Mouse (Mus musculus): Measurements from ENCODE around the gene Srrm1.
"Not testable (repeated sequence)": the region's sequence is repeated elsewhere in the genome, so short reads cannot be mapped to it uniquely, and the experiment has no call there.

Gene Srrm1

GRCm38 (mm10) chr4:135370372-135370771 is 17.3 kb upstream of the Srrm1 start:
- no peak for DNase-seq (ENCODE audit: low read depth, low spot score)
- Histone ChIP-seq H3K27me3 (ENCODE audit: control insufficient read depth, insufficient read depth, low read length, poor library complexity, severe bottlenecking) (no peaks in the 10 kb centered on the region), H3K36me3 (ENCODE audit: control insufficient read depth, insufficient read depth, low read length, poor library complexity, severe bottlenecking) (no peaks in the 10 kb centered on the region)

GRCm38 (mm10) chr4:135362828-135363227 is 9.7 kb upstream of the Srrm1 start:
- no peak for DNase-seq (ENCODE audit: low read depth, low spot score)
- Histone ChIP-seq H3K36me3 (ENCODE audit: control insufficient read depth, insufficient read depth, low read length, poor library complexity, severe bottlenecking) (no peaks in the 10 kb centered on the region), H3K27me3 (ENCODE audit: control insufficient read depth, insufficient read depth, low read length, poor library complexity, severe bottlenecking) (no peaks in the 10 kb centered on the region)

- Histone ChIP-seq H3K36me3 (ENCODE audit: control insufficient read depth, insufficient read depth, low read length, poor library complexity, severe bottlenecking) (no peaks in the 10 kb centered on the region), H3K27me3 (ENCODE audit: control insufficient read depth, insufficient read depth, low read length, poor library complexity, severe bottlenecking) (no peaks in the 10 kb centered on the region)
- no peak for DNase-seq (ENCODE audit: low read depth, low spot score)
Observed at GRCm38 (mm10) chr4:135361722-135362121, 8.6 kb upstream of the Srrm1 start.

- Histone ChIP-seq H3K36me3 (ENCODE audit: control insufficient read depth, insufficient read depth, low read length, poor library complexity, severe bottlenecking) (no peaks in the 10 kb centered on the region), H3K27me3 (ENCODE audit: control insufficient read depth, insufficient read depth, low read length, poor library complexity, severe bottlenecking) (no peaks in the 10 kb centered on the region)
- peak; percentile 88 for DNase-seq (ENCODE audit: low read depth, low spot score)
Observed at GRCm38 (mm10) chr4:135358736-135359135, 5.6 kb upstream of the Srrm1 start.

GRCm38 (mm10) chr4:135357221-135357920 is 4.2 kb upstream of the Srrm1 start:
- Histone ChIP-seq H3K27me3 (ENCODE audit: control insufficient read depth, insufficient read depth, low read length, poor library complexity, severe bottlenecking) (no peaks in the 10 kb centered on the region), H3K36me3 (ENCODE audit: control insufficient read depth, insufficient read depth, low read length, poor library complexity, severe bottlenecking) (no peaks in the 10 kb centered on the region)
- DNase-seq (ENCODE audit: low read depth, low spot score) = no peak

GRCm38 (mm10) chr4:135355886-135356550 is 2.9 kb upstream of the Srrm1 start:
- H3K27me3 ChIP-seq (ENCODE audit: control insufficient read depth, insufficient read depth, low read length, poor library complexity, severe bottlenecking) = no peaks in the 10 kb centered on the region
- H3K36me3 ChIP-seq (ENCODE audit: control insufficient read depth, insufficient read depth, low read length, poor library complexity, severe bottlenecking) = no peaks in the 10 kb centered on the region
- DNase-seq (ENCODE audit: low read depth, low spot score) = no peak

GRCm38 (mm10) chr4:135354751-135355150 is 1.6 kb upstream of the Srrm1 start:
- not testable (repeated sequence) for H3K27me3 ChIP-seq (ENCODE audit: control insufficient read depth, insufficient read depth, low read length, poor library complexity, severe bottlenecking); DNase-seq (ENCODE audit: low read depth, low spot score); H3K36me3 ChIP-seq (ENCODE audit: control insufficient read depth, insufficient read depth, low read length, poor library complexity, severe bottlenecking)

- peak; percentile 20 for DNase-seq (ENCODE audit: low read depth, low spot score)
- H3K36me3 ChIP-seq (ENCODE audit: control insufficient read depth, insufficient read depth, low read length, poor library complexity, severe bottlenecking) = no peaks in the 10 kb centered on the region
- no peaks in the 10 kb centered on the region for H3K27me3 ChIP-seq (ENCODE audit: control insufficient read depth, insufficient read depth, low read length, poor library complexity, severe bottlenecking)
Observed at GRCm38 (mm10) chr4:135353794-135354450, 801 bp upstream of the Srrm1 start.

GRCm38 (mm10) chr4:135352326-135353065 is 625 bp downstream of the Srrm1 start:
- no peak for DNase-seq (ENCODE audit: low read depth, low spot score)
- Histone ChIP-seq H3K36me3 (ENCODE audit: control insufficient read depth, insufficient read depth, low read length, poor library complexity, severe bottlenecking) (no peaks in the 10 kb centered on the region; the same call in 1 of the 2 replicates), H3K27me3 (ENCODE audit: control insufficient read depth, insufficient read depth, low read length, poor library complexity, severe bottlenecking) (no peaks in the 10 kb centered on the region)

GRCm38 (mm10) chr4:135337376-135337942 is 15.7 kb downstream of the Srrm1 start:
- peaks cover 39% of the 10 kb centered on the region for H3K36me3 ChIP-seq (ENCODE audit: control insufficient read depth, insufficient read depth, low read length, poor library complexity, severe bottlenecking)
- H3K27me3 ChIP-seq (ENCODE audit: control insufficient read depth, insufficient read depth, low read length, poor library complexity, severe bottlenecking) = no peaks in the 10 kb centered on the region
- no peak for DNase-seq (ENCODE audit: low read depth, low spot score)

- H3K36me3 ChIP-seq (ENCODE audit: control insufficient read depth, insufficient read depth, low read length, poor library complexity, severe bottlenecking) = peaks cover 32% of the 10 kb centered on the region
- no peaks in the 10 kb centered on the region for H3K27me3 ChIP-seq (ENCODE audit: control insufficient read depth, insufficient read depth, low read length, poor library complexity, severe bottlenecking)
- DNase-seq (ENCODE audit: low read depth, low spot score) = no peak
Observed at GRCm38 (mm10) chr4:135336023-135336357, 17.1 kb downstream of the Srrm1 start.

GRCm38 (mm10) chr4:135335327-135336022 is 17.6 kb downstream of the Srrm1 start:
- Histone ChIP-seq H3K27me3 (ENCODE audit: control insufficient read depth, insufficient read depth, low read length, poor library complexity, severe bottlenecking) (no peaks in the 10 kb centered on the region), H3K36me3 (ENCODE audit: control insufficient read depth, insufficient read depth, low read length, poor library complexity, severe bottlenecking) (peaks cover 31% of the 10 kb centered on the region)
- DNase-seq (ENCODE audit: low read depth, low spot score) = no peak

GRCm38 (mm10) chr4:135326469-135326868 is 26.7 kb downstream of the Srrm1 start:
- DNase-seq (ENCODE audit: low read depth, low spot score) = no peak
- peaks cover 36% of the 10 kb centered on the region for H3K36me3 ChIP-seq (ENCODE audit: control insufficient read depth, insufficient read depth, low read length, poor library complexity, severe bottlenecking)
- H3K27me3 ChIP-seq (ENCODE audit: control insufficient read depth, insufficient read depth, low read length, poor library complexity, severe bottlenecking) = no peaks in the 10 kb centered on the region

GRCm38 (mm10) chr4:135326046-135326445 is 27.1 kb downstream of the Srrm1 start:
- DNase-seq (ENCODE audit: low read depth, low spot score) = no peak
- H3K36me3 ChIP-seq (ENCODE audit: control insufficient read depth, insufficient read depth, low read length, poor library complexity, severe bottlenecking) = peaks cover 36% of the 10 kb centered on the region
- H3K27me3 ChIP-seq (ENCODE audit: control insufficient read depth, insufficient read depth, low read length, poor library complexity, severe bottlenecking) = no peaks in the 10 kb centered on the region
